Mouse (Mus musculus) CH12F3 (cell line): ENCODE data around the gene Fras1.

ENCODE experiments used
- in situ Hi-C: fragments of 300-500 bp; cut with MboI; formaldehyde crosslinking; loops from 2 replicates; pipeline ENCODE4 v1.14.3; 2020; ENCODE audit warnings: low sequenced_read_pairs

Fras1 gene

DNA sequence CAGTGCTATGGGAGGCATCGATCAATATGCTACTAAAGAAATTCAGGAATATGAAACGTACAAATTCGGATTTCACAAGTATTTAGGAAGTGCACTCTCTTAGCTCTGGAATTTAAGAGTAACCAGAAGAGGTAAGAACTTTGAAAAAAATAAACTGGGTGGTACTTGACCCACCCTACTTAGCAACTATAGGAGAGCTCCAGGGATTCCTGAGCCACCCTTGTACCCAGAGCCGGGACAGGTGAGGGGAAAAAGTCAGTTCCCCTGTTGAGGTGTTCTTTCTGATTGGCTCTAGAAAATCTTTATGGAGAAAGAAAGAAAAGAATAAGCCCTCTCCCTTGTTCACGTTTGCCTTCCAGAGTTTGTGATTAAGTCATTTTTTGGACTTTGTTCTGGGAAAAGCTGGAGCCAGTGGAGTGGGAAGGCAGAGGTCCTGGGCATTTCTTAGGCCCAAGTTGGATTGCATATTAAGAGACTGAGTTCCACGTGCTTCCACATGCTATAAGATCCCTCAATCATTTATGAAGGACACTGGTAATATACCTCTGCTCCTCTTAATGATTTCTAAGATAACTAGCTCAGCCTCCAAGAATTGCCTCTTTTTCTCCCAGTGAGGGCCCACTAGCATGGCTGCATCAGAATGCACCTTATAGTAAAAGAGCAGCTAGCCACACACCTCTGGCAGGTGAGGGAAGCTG lies 265.6 kb downstream of the Fras1 start:
- in situ Hi-C loops = no loop called here

DNA sequence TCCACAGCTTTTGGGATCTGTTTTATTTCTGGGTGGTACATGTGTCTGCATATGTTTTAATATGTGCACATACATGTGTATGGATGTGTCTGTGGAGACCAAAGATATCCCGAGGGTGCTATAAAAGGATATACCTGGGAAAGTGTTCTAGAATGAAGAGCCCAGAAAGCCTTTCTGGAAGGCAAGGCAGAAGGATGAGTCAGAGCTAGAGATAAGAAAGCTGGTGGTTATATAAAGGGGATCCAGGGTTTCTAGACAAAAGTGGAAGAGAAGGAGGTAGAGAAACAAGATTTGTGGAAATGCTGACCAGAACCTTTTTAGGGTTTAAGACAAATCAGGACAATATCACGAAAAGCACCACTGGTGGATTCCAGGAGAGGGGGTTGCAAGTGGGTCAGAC lies 267.5 kb downstream of the Fras1 start:
- in situ Hi-C loops = no loop called here

DNA sequence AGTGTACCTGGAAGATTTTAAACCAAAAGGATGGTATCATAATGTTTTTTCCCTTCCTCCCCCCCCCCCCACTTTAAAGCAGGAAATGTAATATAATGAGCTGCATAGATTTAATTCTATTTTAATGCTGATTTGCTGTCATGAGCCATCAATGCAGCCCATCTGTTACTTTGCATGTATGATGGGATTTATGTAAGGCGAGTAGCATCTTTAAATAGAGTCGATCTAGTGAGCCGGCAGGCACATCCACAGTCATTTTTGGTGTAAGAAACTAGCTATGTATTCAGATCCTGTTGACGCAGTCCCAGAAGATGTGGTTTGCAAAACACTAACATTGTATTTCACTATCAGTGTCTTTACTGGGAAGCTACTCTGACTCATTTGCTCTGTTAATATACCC lies 301.9 kb downstream of the Fras1 start:
- in situ Hi-C loops = no loop called here

DNA sequence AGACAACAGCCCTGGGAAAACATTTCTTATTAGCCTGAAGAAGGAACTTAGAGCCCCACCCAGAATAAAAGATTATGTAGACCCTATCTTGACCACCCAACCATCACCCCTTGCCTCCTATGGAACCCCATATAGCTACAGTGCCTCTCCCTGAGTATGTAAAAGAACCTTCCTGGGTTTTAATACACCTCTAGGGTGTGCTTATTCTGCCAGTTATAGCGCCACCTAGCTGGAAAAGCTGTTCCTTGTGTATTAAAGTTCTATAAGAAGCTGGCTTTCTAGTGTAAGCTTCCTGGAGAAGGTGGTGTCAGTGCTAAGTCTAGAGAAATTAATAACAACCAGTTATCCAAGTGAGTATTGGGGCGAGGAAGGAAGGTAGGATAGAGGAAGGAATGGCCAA lies 303.7 kb downstream of the Fras1 start:
- in situ Hi-C loops = no loop called here

DNA sequence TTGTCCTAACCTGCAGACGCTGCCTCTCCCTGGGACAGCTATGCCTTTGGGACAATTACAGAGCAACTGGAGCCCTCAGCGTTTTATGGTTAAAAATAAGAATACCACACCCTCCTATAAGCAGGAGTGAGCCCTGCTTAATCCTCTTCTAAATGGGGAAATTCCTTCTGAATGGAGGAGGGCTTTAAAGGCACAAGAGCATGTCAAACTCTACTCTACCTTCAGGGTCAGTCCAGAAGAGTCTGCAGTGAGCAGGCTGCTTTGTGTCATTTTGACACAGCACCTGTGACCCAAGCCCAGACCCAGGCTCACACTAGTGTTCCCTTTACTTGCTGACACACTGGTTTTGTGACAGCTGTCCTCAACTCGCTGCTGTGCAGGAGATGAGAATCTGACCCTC lies 307.3 kb downstream of the Fras1 start:
- in situ Hi-C loops = no loop called here

DNA sequence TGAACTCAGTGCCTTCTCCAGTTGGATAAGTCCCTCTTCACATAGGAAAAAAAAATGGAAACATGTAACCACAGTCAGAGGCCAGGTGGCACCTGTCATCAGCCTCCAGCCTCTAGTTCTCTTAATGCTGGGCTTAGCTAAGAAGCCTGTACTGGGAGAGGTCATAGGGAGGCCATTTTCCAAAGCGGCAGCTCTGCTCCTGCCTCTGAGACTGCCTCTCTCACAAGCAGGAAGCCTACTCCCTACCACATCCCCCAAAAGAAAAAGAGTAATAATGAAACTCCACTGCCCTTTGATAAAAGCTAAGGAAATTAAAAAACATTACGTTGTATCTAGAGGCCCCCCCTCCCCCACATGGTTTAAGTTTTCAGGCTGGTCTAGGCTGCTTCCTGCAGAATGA lies 309.0 kb downstream of the Fras1 start:
- in situ Hi-C loops = no loop called here

DNA sequence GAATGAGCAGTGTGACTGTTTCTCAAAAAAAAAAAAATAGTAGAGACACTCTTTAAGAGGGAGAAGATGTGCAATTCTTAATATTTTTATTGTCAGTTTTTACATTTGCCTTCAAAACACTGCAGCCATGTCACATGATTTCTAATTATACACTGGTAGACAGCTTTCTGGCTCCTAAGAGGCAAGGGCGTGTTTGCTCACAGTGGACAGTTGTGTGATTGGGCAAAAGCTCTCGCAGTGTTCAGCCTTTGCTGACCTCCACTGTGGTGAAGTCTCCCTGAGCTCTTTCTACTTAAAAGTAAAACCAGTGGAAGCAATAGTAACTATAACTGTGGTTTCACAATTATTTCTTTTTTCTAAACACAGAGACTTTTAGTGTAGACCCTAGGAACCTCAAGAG lies 315.1 kb downstream of the Fras1 start:
- in situ Hi-C loops = no loop called here

DNA sequence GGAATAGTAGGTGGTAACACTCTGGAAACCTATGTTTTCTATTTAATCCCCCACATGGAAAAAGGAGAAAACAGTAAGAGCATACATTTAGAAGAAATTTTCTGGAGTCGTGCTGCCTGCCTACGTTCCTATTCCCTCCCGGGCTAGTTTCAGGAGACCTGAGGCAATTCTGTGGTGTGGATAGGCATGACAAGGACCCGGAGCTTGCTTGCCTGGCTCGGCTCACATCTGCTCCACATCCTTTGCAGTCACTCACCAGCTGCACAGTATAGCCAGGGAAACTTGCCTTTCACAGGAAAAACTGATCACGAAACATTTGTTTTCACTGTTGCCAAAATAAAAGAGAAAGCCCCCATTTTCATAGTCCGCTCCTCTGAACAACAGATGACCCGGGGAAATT lies 325.2 kb downstream of the Fras1 start:
- in situ Hi-C loops = no loop called here

DNA sequence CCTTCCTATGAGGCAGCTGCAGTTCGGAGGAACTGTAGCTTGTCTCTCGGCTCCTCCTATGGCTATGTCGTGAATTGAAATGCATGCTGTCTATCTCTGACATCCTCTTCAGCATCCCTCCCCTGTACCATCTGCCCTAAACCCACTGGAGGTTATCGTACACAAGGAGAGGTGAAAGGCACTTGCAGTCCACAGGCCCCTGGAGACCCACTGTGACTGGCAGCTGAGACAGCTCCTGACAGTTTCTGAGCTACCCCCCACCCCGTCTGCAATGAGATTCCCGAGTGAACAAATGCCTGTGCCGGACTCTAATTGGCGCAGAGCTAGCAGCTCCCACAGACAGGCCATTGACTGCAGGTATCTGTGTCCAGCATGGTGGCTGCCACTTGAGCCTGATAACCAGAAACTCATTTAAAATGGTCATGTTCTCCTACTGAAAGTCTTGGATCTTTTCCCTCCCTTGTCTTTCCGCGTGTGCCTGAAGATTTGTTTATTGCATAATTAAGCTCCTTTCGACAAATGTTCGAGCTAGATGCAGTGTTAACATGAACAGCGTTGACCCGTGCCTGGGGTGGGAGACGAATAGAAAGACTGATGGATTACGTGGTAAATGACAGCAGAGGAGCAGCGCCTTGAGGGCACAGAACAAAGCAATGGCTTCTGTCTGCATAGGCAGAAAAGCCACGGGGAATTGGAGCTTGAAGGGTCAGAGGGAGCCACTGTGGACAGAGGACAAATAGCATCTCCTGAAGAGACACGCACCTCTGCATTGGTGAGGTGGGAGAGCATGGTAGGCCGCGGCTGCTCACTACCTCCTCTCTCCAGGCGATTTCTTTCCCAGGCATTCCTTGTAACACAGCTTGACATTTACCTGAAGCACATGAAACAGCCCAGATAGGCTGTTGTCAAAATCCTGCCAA lies 329.2 kb downstream of the Fras1 start:
- in situ Hi-C loops = no loop called here

DNA sequence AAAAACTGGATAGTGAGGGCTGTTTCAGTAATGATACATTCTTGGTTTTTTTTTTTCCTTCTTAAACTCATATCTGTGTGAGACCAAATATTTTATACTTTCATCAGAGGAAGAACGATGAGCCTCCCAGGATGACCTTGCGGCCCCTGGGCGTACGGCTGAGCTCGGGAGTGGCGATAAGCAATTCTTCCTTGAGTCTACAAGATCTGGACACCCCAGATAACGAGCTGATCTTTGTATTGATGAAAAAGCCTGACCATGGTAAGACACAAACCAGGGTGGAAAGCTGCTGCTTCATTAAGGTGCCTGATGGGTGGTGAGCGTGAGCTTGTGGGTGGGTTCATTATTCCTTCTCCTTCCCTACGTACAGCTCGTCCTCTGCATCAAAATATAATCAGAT lies 334.8 kb downstream of the Fras1 start:
- in situ Hi-C loops = no loop called here

DNA sequence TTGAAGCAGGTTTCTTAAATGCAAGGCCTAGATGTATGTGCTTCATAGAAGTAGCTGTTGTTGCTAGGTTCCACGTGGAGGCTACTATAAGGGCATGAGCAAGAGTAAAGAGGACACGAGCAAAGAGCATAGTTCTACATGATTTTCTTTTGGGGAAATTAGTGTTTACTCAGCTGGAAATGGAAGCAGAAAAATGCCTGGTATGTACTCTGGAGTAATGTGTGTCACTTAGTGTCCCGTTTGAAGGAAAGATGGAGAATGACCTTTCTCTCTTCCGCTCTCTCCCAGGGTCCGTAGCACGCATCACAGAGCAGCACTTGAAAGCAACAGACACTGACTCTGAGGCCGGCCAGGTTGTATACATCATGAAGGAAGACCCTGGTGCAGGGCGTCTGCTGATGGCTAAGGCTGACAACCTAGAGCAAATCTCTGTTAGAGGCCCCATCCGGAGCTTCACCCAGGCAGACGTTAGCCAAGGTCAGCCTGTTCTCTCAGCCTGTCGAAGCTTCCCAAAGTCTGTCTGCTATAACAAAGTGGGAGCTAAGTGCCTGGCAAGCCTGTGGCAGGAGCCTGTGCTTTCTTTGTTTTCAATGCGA lies 338.4 kb downstream of the Fras1 start:
- in situ Hi-C loops = no loop called here

DNA sequence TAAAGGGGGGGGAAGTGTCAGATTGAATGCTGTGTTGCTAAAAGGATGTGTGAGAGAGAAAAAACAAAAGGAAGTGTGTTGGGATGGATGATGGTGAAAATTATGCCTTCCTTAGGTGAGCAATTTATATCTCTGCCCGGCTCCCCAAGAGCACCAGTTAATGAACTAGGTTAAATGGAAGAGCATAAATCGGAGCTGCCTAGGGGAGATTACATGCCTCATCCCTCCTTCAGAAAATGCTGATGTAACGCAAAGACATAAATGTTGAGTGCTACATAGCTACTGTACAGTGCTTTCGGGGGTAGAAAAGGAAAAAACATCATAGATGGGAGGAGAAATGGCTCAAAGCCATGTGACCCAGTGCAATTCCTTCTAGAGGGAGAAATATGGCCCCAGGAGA lies 339.0 kb downstream of the Fras1 start:
- in situ Hi-C loops = no loop called here

DNA sequence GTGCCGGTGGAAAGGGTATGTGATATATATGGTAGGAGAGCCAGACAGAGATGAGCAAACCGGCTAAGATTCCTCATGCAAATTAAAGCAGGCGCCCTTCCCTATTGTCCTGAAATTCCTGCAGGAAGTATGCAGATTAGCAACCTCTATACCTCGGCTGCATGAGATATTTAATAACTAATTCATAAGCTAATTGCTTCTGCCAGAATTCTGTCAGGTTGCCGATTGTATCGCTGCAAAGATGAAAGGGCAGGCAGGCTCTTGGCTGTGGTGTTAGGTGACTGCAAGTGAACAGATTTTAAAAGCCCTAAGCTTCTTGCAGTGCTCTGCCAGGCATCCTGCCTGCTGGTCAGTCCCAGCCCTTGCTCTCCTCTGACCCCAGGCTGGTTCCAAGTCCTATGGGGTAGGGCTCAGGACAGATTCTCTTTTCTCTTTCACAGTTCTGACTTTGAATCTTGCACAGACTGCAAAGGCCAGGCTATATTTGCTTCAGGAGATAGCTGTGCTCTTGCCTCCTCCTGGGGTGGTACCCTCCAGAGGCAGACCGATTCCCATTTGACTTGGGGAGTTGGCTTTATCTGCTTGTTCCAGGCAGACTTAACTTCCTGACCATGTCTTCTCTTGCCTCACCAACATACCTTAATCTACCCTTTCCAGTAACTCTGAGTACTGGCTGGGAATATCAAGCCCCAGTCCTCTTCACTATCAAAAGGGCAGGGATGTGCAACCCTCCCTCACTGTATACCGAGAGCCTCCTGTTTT lies 342.7 kb downstream of the Fras1 start:
- in situ Hi-C loops = no loop called here

DNA sequence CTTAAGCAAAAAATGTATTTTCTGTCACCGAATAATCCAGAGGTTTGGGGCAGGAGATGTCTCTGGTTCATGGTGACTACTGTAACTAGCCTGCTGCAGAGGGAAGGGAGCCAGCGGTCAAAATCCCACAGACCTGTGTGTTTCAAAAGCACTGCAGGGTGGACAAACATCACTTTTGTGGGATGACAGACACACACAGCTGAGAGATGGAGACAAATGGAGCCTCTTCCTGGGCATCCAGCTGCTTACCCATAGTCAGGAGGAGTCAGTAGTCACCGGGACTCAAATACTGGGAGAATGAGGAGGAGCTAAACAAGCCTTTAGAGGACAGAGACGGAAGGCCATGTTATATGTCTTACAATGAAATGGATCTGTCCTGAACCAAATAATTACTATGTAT lies 343.9 kb downstream of the Fras1 start:
- in situ Hi-C loops = no loop called here

DNA sequence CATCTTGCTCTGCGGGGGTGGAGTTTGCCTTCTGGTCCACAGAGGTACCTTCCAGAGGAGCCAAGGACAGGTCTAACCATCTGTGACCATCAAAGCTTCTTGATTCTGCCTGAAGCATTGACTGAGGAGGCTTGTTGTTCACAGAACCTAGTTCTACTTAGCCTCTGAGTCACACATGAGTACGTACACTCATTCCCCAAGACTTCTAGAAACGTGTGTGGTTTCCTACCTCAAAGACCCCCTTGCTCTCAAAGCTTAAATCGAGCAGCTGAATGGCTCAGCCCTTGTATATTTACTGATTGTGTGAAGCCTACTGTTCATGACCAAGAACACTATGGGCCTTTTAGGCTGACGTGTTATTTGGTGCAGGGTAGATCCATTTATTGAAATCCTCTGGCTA lies 344.8 kb downstream of the Fras1 start:
- in situ Hi-C loops = no loop called here

DNA sequence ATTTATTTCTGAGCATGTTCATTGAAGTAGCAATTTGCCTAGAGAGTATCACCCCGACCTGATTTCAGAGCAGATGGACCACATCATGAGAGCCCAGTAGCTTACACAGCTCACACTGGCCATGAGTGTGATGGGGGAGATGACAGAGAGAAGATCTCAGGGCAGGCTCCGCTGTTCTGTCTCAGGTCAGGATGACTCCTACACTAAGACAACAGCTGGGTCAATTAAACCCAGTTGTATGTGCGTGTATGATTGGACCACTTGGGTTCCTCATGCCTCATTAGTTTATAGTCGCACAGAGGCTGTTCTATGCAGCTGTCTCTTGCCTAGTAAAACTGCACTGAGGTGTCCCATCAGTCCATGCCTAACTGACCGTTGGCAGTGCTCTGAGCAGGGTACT lies 345.5 kb downstream of the Fras1 start:
- in situ Hi-C loops = no loop called here

DNA sequence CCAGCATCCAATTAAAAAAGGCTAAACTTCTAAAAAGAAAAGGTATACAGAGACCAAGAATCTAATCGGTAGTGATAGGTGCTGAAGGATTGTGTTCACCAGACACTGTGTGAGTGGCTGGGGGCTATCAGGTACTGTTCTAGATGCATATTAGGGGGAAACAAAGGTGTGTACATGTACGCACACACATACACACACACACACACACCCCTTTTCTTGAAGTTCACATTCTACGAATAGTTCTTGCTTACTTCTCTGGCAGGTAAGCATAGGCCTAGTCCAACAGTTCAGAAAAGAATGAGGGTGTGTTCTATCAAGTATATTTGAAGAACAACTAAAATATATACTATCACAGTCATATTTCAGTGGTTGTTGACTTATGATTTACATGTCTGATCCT lies 348.9 kb downstream of the Fras1 start:
- in situ Hi-C loops = no loop called here

DNA sequence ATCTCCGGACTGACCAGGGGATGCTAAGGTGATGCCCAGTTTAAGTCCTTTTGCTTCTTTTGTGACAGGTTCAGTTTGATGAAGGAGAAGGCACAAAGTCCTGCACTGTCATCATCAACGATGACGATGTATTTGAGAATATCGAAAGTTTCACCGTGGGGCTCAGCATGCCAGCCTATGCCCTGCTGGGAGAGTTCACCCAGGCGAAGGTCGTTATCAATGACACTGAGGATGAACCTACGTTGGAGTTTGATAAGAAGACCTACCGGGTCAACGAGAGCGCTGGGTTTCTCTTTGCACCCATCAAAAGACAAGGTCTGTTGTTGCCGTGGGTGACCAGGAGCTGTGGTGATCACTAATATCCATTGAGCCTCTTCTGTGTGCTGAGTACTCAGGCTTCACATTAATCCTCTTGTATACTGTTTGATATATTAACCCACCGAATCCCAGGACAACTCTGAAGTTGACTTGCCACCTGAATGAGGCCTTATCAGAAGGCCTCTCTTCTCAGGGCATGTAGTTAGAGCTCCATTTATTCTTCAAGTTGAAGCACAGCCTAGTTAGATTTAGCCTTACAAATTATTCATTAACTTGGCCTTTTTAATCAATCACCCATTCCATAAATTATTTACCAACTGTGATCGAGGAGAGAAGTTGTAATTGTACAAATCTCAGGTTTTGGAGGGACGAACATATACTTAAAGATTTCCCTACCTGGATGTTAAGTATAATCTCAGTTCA lies 365.6 kb downstream of the Fras1 start:
- in situ Hi-C loops = no loop called here

DNA sequence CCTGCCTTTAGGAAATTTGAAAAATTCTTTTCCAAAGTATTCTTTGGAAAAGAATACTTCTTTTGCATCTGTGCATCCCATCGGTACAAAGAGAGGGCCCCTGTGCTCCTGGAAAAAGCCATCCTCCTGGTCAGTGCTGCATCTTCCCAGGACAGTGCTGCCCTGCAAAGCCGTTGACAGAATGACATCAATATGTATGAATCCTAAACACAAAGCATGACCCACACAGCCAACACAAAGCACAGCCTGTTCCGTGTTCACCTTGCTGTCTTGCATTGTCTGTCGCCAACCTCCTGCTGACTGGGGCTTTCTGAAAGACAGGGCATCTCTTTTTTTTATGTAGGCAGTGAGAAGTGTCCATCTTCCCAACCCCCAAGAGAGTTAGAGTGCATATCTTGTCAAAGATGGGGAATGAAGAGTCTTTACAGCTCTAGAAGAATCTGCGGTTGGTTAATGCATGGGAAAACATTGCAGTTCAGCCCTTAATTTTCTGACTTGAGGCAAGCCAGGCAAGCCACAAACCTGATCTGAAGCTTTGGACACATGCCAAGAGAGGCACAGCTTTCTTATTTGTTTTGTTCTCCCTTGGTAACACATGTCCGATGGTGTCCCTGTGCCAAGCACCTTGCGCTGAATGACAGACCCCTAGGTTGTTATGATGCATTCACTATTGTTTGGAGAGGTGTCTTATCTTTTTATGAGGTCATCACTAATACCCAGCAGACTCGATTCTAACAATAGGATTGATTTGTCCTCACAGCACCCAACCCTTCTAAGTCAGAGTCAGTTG lies 373.6 kb downstream of the Fras1 start:
- in situ Hi-C loops = no loop called here

DNA sequence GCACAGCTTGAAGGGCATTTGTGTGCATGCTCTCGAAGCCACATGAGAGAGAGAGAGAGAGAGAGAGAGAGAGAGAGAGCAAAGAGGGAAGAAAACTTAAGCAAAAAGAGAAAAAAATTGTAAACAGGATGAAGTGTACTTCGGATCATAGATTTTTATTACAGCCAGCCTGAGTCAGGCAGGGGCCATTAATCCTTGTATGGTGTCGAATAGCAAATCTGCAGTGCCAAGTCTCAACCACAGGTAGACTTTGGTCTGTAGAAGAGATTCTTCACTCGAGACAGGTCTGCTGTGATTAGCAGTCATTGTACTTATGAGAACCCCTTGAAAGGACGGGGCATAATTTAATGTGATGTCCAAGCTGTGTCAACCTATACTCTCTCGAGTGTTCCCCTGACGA lies 383.9 kb downstream of the Fras1 start:
- in situ Hi-C loops = no loop called here
